17 mouse cellular contexts compared by ENCODE assay signal in the genomic region with DNA sequence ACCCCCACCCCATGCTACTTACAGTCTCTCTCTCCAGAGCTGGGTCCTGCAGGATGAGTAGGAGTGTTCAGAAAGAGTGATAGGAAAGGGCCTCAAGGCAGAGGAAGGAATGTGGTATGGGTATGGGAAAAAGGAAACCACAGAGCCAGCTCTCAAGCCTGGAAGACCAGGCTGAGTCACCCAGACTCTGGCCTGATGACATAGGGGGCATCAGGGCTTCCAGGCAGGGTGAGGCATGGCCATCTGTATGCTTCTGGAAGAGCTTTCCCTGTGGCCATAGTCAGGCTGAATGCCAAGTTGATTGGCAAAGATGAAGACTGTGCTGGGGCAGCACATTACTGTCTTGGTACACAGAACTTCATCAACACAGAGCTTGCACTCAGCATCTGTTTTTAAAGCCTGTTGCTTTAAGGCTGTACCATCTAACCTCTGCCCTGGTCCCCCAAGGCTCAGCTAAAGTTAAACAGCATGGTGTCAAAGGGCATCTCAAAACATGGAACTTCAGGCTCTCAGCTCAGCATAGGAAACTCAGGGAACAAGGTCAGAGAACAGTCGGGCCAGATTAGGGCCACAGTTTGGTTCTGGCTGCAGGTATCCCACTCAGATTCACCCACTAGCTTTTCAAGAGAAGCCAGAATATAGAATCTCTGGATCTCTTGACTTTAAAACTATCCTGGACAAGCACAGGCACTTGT. TPM values are rescaled to one million over a fixed set of nuclear protein-coding genes. Genes with fewer than 3 reads are reported as not detected.
DNase-seq lines count a peak whose midpoint lies in the region; ATAC-seq and TF ChIP-seq lines count a peak whose summit lies in the region.
"Had no signal": no experiment of that assay in that cellular context is flagged by ENCODE, and none has a peak within 500 bp of the region (broad histone marks: within the 10 kb centered on the region; RNA-seq: fewer than 3 reads in every experiment).

No protein-coding gene starts in this region.

- H3K27me3 ChIP-seq in heart, embryonic 10.5 days (ENCODE audit: insufficient read depth, poor library complexity, severe bottlenecking) = peaks cover 44% of the 10 kb centered on the region
- H3K27me3 ChIP-seq in heart, embryonic 11.5 days (ENCODE audit: control insufficient read depth, insufficient read depth, low read length) = peaks cover 12% of the 10 kb centered on the region
- H3K27me3 ChIP-seq in liver, postnatal 0 days (ENCODE audit: insufficient read depth, low read length) = no peaks in the 10 kb centered on the region
- H3K27me3 ChIP-seq in thymus, adult 2 months (ENCODE audit: control insufficient read depth, insufficient read depth, low read length) = no peaks in the 10 kb centered on the region

- no peak for TF ChIP-seq CTCF in liver, postnatal 0 days (IDR thresholded peaks at IDR 0.05; ENCODE audit: low read depth)
- TF ChIP-seq CTCF in thymus, adult 2 months (IDR thresholded peaks at IDR 0.05; ENCODE audit: borderline replicate concordance, control insufficient read depth, extremely low read depth, insufficient read depth, low read length, poor library complexity) = no peak

- WGBS in heart, embryonic 10.5 days = 55% methylated on average over 1 of the region's 1 CpGs
- 45% methylated on average over 1 of the region's 1 CpGs for WGBS in heart, embryonic 11.5 days (ENCODE audit: insufficient replicate concordance)
- 34% methylated on average over 1 of the region's 1 CpGs for WGBS in liver, postnatal 0 days (ENCODE audit: insufficient replicate concordance)
- 89% methylated on average over 1 of the region's 1 CpGs for WGBS in thymus, adult 2 months

- no peak for TF ChIP-seq POLR2A in thymus, adult 2 months (IDR thresholded peaks at IDR 0.05; ENCODE audit: control insufficient read depth, extremely low read depth, insufficient read depth, low read length, poor library complexity)

- no peak for TF ChIP-seq EP300 in liver, postnatal 0 days (IDR thresholded peaks at IDR 0.05; ENCODE audit: low read depth)

- H3K9me3 ChIP-seq in heart, embryonic 10.5 days = no peaks in the 10 kb centered on the region
- no peaks in the 10 kb centered on the region for H3K9me3 ChIP-seq in heart, embryonic 11.5 days (replicated peaks; ENCODE audit: control insufficient read depth, low read length)
- H3K9me3 ChIP-seq in liver, postnatal 0 days (ENCODE audit: low read length) = no peaks in the 10 kb centered on the region

- H3K4me1 ChIP-seq in heart, embryonic 10.5 days = peaks cover 23% of the 10 kb centered on the region
- peaks cover 4% of the 10 kb centered on the region; the same call in 1 of the 2 replicates for H3K4me1 ChIP-seq in heart, embryonic 11.5 days (ENCODE audit: control insufficient read depth, insufficient read depth, low read length)
- peaks cover 14% of the 10 kb centered on the region for H3K4me1 ChIP-seq in liver, postnatal 0 days (ENCODE audit: insufficient read depth)
- no peaks in the 10 kb centered on the region for H3K4me1 ChIP-seq in thymus, adult 2 months (replicated peaks; ENCODE audit: control insufficient read depth, insufficient read depth, low read length)

- DNase-seq in heart, embryonic 10.5 days (ENCODE audit: low spot score) = no peak
- peak; percentile 77 for DNase-seq in MN1 (ENCODE audit: low spot score)
- peak; percentile 82 for DNase-seq in fibroblast of lung, adult 2 months (ENCODE audit: low read depth)
- DNase-seq in liver, postnatal 0 days = no peak
- no peak for DNase-seq in heart, adult 8-10 months (ENCODE audit: low spot score)
- DNase-seq in thymus, adult 2 months = no peak
- no peak for DNase-seq in lung, adult 18-20 months
- DNase-seq: adrenal gland, adult 8-10 months; cerebellum, postnatal 14 days; gastrocnemius, postnatal 10 days; heart, adult 2 months; heart, postnatal 14 days; kidney, adult 18-20 months; lung, postnatal 14 days; right cerebral cortex, postnatal 25 days had no signal

- H3K27ac ChIP-seq in heart, embryonic 10.5 days = peak overlapping the region; percentile 17; the same call in 1 of the 2 replicates
- no peak overlapping the region for H3K27ac ChIP-seq in heart, embryonic 11.5 days (ENCODE audit: low read depth, low read length)
- no peak overlapping the region for H3K27ac ChIP-seq in liver, postnatal 0 days (ENCODE audit: low read depth)
- no peak overlapping the region for H3K27ac ChIP-seq in thymus, adult 2 months (ENCODE audit: control insufficient read depth, insufficient read depth, low read length)
- H3K27ac ChIP-seq: heart, adult 2 months had no signal

- ATAC-seq in heart, embryonic 11.5 days (replicated peaks; ENCODE audit: insufficient number of reproducible peaks, low FRiP score, low TSS enrichment) = no peak
- ATAC-seq in liver, postnatal 0 days = peak; percentile 36; the same call in 1 of the 2 replicates
- ATAC-seq: hindbrain, embryonic 16.5 days had no signal

- H3K4me2 ChIP-seq in heart, embryonic 11.5 days = no peak overlapping the region
- H3K4me2 ChIP-seq in liver, postnatal 0 days (ENCODE audit: low read depth, low read length) = no peak overlapping the region

- H3K4me3 ChIP-seq in heart, embryonic 10.5 days = no peak overlapping the region
- H3K4me3 ChIP-seq in heart, embryonic 11.5 days (ENCODE audit: low read depth, low read length) = no peak overlapping the region
- no peak overlapping the region for H3K4me3 ChIP-seq in liver, postnatal 0 days (ENCODE audit: low read depth, low read length)
- no peak overlapping the region for H3K4me3 ChIP-seq in thymus, adult 2 months (ENCODE audit: control insufficient read depth, insufficient read depth, low read length)
- H3K4me3 ChIP-seq: heart, adult 2 months had no signal

- H3K36me3 ChIP-seq in heart, embryonic 10.5 days = no peaks in the 10 kb centered on the region
- no peaks in the 10 kb centered on the region for H3K36me3 ChIP-seq in heart, embryonic 11.5 days (ENCODE audit: control insufficient read depth, insufficient read depth, low read length)
- no peaks in the 10 kb centered on the region for H3K36me3 ChIP-seq in liver, postnatal 0 days (replicated peaks; ENCODE audit: insufficient read depth, low read length)
- H3K36me3 ChIP-seq in thymus, adult 2 months (ENCODE audit: control insufficient read depth, insufficient read depth, low read length) = no peaks in the 10 kb centered on the region

- no peak overlapping the region for H3K9ac ChIP-seq in heart, embryonic 11.5 days (ENCODE audit: low read depth, low read length)
- H3K9ac ChIP-seq in liver, postnatal 0 days (replicated peaks) = no peak overlapping the region

RNA-seq across cellular contexts. Expression of a gene that starts 19.3 kb away (rescaled TPM):
- polyA plus RNA-seq in heart, embryonic 10.5 days (2016; fragmentation: Nextera tagmentation; extraction: Ambion mirVana) = 99.3 and 114 TPM in 2 replicates
- polyA plus RNA-seq in heart, embryonic 11.5 days (2014; fragmentation: Nextera tagmentation; extraction: Ambion mirVana) = 105 and 137 TPM in 2 replicates
- polyA plus RNA-seq in liver, postnatal 0 days (2015; fragmentation: Nextera tagmentation; extraction: Ambion mirVana) = 3.8 and 4.0 TPM in 2 replicates
- 10 to 100 TPM; 42.1 to 59.3 (median 49.9) TPM for total RNA-seq in heart, adult 8-10 months (2022)
- 70.4 and 71.8 TPM in 2 replicates for polyA plus RNA-seq in thymus, adult 2 months (2012; rRNA removed)

RNA-seq across cellular contexts. Expression of a gene that starts 36.5 kb away (rescaled TPM):
- polyA plus RNA-seq in heart, embryonic 10.5 days (2016; fragmentation: Nextera tagmentation; extraction: Ambion mirVana) = 6.4 and 6.8 TPM in 2 replicates
- 7.9 TPM in 2 replicates for polyA plus RNA-seq in heart, embryonic 11.5 days (2014; fragmentation: Nextera tagmentation; extraction: Ambion mirVana)
- polyA plus RNA-seq in liver, postnatal 0 days (2015; fragmentation: Nextera tagmentation; extraction: Ambion mirVana) = 3.4 and 4.6 TPM in 2 replicates
- total RNA-seq in heart, adult 8-10 months (2022) = 10 to 100 TPM; 20.1 to 24.7 (median 23.3) TPM
- polyA plus RNA-seq in thymus, adult 2 months (2012; rRNA removed) = 10.8 and 16.6 TPM in 2 replicates

Comparison
In these comparisons a context has a peak if more than half of its experiments do, and no peak if none do; other contexts are left out.
1. DNase-seq: peak in MN1 (single experiment) and fibroblast of lung, adult 2 months (single experiment); none in heart, embryonic 10.5 days (single experiment), liver, postnatal 0 days (single experiment), heart, adult 8-10 months (single experiment), thymus, adult 2 months (single experiment) and lung, adult 18-20 months (0 of 2).
2. RNA of a gene that starts 19.3 kb away (polyA plus RNA-seq): 105 to 137 TPM in heart, embryonic 11.5 days, 99.3 to 114 TPM in heart, embryonic 10.5 days and 70.4 to 71.8 TPM in thymus, adult 2 months; 3.8 to 4.0 TPM in liver, postnatal 0 days; every median in the first group is over 10 times any median in the second.